Mouse (Mus musculus) midbrain, embryonic 15.5 days (tissue): Measurements from ENCODE around the gene Gpc2. TPM values are rescaled to one million over a fixed set of nuclear protein-coding genes. Genes with fewer than 3 reads are reported as not detected.

Source experiments
- ATAC-seq: fragments of 200-750 bp; cut with Nextera tagmentation; replicated peaks from 2 replicates; pipeline ENCODE4 v1.8.0; 2017; ENCODE audit warnings: moderate TSS enrichment
- H3K27ac ChIP-seq: fragments of 300-500 bp; sonication (generic); 2 replicates; pipeline ENCODE4 v1.5.1; 2015; ENCODE audit warnings: mild to moderate bottlenecking, inconsistent platforms
- H3K27me3 ChIP-seq: fragments of 300-500 bp; sonication (generic); replicated peaks from 2 replicates; pipeline ENCODE4 v1.6.1; 2015; ENCODE audit warnings: inconsistent platforms
- H3K36me3 ChIP-seq: fragments of 300-500 bp; sonication (generic); replicated peaks from 2 replicates; pipeline ENCODE4 v1.6.1; 2015; ENCODE audit warnings: inconsistent platforms
- H3K4me1 ChIP-seq: fragments of 300-500 bp; sonication (generic); 2 replicates; pipeline ENCODE4 v1.6.1; 2015; ENCODE audit warnings: inconsistent platforms
- H3K4me2 ChIP-seq: fragments of 300-500 bp; sonication (generic); 2 replicates; pipeline ENCODE4 v1.6.1; 2015; ENCODE audit warnings: inconsistent platforms, mild to moderate bottlenecking, moderate library complexity
- H3K4me3 ChIP-seq: fragments of 300-500 bp; sonication (generic); 2 replicates; pipeline ENCODE4 v1.5.1; 2015; ENCODE audit warnings: mild to moderate bottlenecking, inconsistent platforms
- H3K9ac ChIP-seq: fragments of 300-500 bp; sonication (generic); 2 replicates; pipeline ENCODE4 v1.6.1; 2015; ENCODE audit warnings: mild to moderate bottlenecking, inconsistent platforms
- H3K9me3 ChIP-seq: fragments of 300-500 bp; sonication (generic); 2 replicates; pipeline ENCODE4 v1.6.1; 2016; ENCODE audit warnings: inconsistent platforms
- WGBS: fragments of 180-500 bp; shearing (Covaris S2); methylation state at CpG from one replicate; pipeline ENCODE4 v1.1.7; 2015; ENCODE audit warnings: mixed read lengths; 5-methylcytosine and 5-hydroxymethylcytosine counted together
- polyA plus RNA-seq: library from polyadenylated mRNA; unstranded; fragments of >200 nt; fragmentation: Nextera tagmentation; extraction: Ambion mirVana; gene quantifications from 2 replicates; pipeline ENCODE4 v1.2.1, GENCODE M21; 2015

The Gpc2 gene
- polyA plus RNA-seq, 1 experiment from 2014 or later = 231 TPM

DNA sequence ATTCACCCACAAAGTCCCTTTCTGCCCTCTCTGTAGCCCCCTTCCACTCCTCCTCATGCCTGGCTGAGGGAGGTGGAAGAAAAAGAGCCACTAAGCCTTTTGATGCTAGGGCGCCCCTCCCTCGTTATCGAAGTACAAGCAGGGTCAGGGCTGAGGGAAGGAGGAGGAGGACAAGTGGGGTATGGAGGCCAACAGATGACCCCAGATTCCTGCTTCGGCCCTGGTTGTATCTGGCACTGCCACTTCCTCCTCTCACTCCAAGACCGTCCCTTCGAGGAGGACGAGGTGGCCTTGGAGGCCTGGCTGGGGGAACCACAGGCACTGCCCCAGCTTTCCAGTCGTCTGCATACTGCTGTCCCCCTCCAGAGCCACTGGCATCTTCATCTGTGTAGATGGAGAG is 5.6 kb downstream of the Gpc2 start:
- H3K4me2 ChIP-seq = no peak overlapping the region
- H3K27ac ChIP-seq = no peak overlapping the region
- H3K4me1 ChIP-seq = peaks cover 59% of the 10 kb centered on the region
- H3K4me3 ChIP-seq = no peak overlapping the region
- WGBS = 59% methylated on average over 8 of the region's 8 CpGs
- H3K27me3 ChIP-seq = no peaks in the 10 kb centered on the region
- peaks cover 3% of the 10 kb centered on the region; the same call in 1 of the 2 replicates for H3K36me3 ChIP-seq
- ATAC-seq = no peak
- H3K9ac ChIP-seq = no peak overlapping the region
- H3K9me3 ChIP-seq = no peaks in the 10 kb centered on the region

DNA sequence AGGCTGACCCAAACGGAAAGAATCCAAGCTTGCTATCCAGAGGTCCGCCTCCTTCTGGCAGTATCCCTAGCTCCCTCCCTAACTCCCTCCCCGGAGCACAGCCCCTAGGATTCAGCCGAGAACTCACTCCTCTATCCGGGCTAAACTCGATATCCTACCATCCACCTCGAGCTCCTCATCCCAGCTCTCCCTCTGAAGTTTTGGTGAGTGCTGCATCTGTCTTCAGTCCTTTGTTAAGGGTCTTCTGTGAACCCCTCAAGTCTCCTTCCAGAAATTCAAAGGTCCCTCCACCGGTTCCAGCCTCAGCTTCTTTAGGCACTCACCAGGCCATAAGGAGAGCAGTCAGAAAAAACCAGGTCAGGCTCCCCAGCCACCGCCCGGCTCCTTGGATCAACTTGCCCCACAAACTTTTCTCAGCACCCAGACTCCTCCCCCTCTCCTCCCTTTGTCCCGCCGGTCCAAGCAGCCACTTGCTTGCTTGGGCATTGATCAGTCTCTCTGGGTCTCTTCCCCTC is 7.3 kb downstream of the Gpc2 start, which contains the start of gene Gal3st4:
Gene Gal3st4, minus strand, starts transcription at position 432 of the 515 bp plus-strand sequence.
- Histone ChIP-seq H3K27me3 (no peaks in the 10 kb centered on the region), H3K27ac (no peak within 1 kb of the TSS), H3K9ac (no peak within 1 kb of the TSS), H3K9me3 (no peaks in the 10 kb centered on the region), H3K4me2 (peak within 1 kb of the TSS; percentile 22), H3K4me1 (peaks cover 43% of the 10 kb centered on the region), H3K4me3 (no peak within 1 kb of the TSS), H3K36me3 (peaks cover 3% of the 10 kb centered on the region; the same call in 1 of the 2 replicates)
- 3% methylated on average over 12 of the region's 12 CpGs for WGBS
- ATAC-seq = 0 out of 2 replicates have a peak, but pooled peaks have one; percentile 22

DNA sequence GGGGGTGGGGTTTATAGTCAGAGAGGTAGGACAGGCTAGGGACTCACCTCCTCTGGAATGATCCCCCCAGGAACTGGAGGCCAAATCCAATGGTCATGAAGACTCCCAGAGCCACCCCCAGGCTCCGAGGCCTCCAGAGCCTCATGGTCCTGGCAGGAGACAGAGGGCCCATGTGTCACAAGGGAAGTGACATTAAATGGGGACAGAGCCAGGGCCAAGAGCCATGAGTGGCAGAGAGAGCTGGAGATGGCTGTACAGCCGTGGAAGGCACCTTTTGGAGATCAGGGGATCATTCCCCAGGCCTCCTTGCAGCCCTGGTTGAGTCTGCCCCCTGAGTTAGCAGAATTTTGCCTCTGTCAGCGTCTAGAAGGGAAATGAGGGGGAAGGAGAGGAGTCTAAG is 8.6 kb downstream of the Gpc2 start:
- 45% methylated on average over 3 of the region's 3 CpGs for WGBS
- Histone ChIP-seq H3K27ac (no peak overlapping the region), H3K9ac (no peak overlapping the region), H3K4me1 (peaks cover 31% of the 10 kb centered on the region), H3K9me3 (no peaks in the 10 kb centered on the region), H3K36me3 (no peaks in the 10 kb centered on the region), H3K4me2 (no peak overlapping the region), H3K4me3 (no peak overlapping the region), H3K27me3 (no peaks in the 10 kb centered on the region)
- ATAC-seq = no peak

DNA sequence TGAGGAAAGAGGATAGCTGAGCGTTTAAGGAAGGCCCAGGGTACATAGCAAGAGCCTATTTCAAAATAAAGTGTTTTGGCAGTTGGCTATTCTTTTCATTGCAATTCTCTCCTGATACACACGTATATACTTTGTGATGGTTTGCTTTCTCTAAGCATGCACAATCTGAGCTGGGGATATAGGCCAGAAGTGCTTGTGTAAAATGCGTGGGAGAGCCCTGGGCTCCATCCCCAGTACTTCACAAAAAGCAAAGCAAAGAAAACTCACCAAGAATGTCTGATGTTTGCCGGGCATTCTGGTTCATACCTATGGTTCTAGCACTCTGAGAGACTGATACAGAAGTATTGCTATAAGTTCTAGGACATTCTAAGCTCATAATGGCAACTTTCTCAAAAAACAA is 10.8 kb downstream of the Gpc2 start:
- no peak overlapping the region for H3K4me3 ChIP-seq
- no peak overlapping the region for H3K4me2 ChIP-seq
- no peaks in the 10 kb centered on the region for H3K27me3 ChIP-seq
- no peaks in the 10 kb centered on the region for H3K36me3 ChIP-seq
- no peak for ATAC-seq
- 90% methylated on average over 4 of the region's 4 CpGs for WGBS
- no peak overlapping the region for H3K27ac ChIP-seq
- H3K9ac ChIP-seq = no peak overlapping the region
- peaks cover 24% of the 10 kb centered on the region for H3K4me1 ChIP-seq
- H3K9me3 ChIP-seq = no peaks in the 10 kb centered on the region

DNA sequence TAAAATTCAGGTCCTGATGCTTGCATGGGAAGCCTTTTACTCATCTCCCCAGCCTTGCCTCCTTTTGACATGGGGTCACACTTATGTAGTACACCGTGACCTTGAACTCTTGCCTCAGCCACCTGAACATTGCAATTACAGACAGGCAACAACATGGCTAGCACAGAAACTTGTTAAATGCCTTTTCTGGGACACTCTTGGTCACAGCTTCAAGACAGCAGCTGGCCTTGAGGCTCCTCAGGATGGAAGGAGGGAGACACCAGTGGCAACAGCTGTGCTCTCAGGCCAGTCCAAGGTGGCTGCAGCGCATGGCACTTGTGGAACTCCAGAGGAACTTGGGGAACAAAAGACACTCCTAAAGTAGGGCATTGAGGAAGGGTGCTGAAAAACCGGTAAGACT is 12.7 kb downstream of the Gpc2 start:
- peaks cover 24% of the 10 kb centered on the region for H3K4me1 ChIP-seq
- no peak overlapping the region for H3K9ac ChIP-seq
- no peak overlapping the region for H3K4me3 ChIP-seq
- H3K27ac ChIP-seq = no peak overlapping the region
- H3K36me3 ChIP-seq = no peaks in the 10 kb centered on the region
- H3K9me3 ChIP-seq = no peaks in the 10 kb centered on the region
- no peaks in the 10 kb centered on the region for H3K27me3 ChIP-seq
- 93% methylated on average over 3 of the region's 3 CpGs for WGBS
- ATAC-seq = no peak
- H3K4me2 ChIP-seq = no peak overlapping the region

DNA sequence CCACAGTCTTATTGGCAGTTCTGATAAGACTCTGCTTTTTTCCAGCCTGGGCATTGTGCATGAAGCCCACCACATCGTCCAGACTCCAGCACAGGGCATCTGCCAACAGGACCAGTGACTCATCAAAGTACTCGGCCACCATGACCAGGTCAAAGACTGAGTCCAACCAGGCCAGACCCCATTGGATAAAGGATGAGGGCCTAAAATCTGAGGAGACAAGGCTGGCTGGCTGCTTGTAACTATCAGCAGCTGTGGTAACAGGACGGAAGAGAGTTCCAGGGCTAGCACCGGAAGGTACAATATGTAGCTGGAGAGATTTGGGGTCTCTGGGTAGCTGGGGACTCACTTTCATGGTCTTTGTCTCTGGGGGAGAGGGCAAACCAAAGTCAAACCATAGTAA is 14.1 kb downstream of the Gpc2 start:
- no peak overlapping the region for H3K27ac ChIP-seq
- no peaks in the 10 kb centered on the region for H3K27me3 ChIP-seq
- H3K9ac ChIP-seq = no peak overlapping the region
- peaks cover 10% of the 10 kb centered on the region for H3K36me3 ChIP-seq
- H3K4me1 ChIP-seq = peaks cover 27% of the 10 kb centered on the region
- no peaks in the 10 kb centered on the region for H3K9me3 ChIP-seq
- no peak overlapping the region for H3K4me2 ChIP-seq
- H3K4me3 ChIP-seq = no peak overlapping the region
- 96% methylated on average over 4 of the region's 4 CpGs for WGBS
- ATAC-seq = no peak

DNA sequence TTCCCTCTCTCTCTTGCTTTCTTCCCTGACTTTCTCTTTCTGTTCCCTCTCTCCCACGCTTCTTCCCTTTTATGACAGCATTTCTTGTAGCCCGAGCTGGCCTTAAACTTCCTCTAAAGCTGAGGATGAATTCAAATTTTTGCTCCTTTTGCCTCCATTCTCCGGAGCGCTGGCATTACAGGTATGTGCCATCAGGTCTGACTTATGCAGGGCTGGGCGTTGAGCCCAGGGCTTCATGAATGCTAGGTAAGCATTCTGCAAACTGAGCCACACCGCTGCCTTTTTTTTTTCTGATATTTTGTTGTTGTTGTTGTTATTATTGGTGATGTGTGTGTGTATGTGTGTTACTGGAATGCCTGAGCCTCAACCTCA is 15.6 kb downstream of the Gpc2 start:
- ATAC-seq = no peak
- Histone ChIP-seq H3K27ac (peak overlapping the region; percentile 82), H3K9ac (peak overlapping the region; percentile 86), H3K4me2 (peak overlapping the region; percentile 67), H3K9me3 (no peaks in the 10 kb centered on the region), H3K4me3 (peak overlapping the region; percentile 82), H3K4me1 (peaks cover 27% of the 10 kb centered on the region), H3K27me3 (no peaks in the 10 kb centered on the region), H3K36me3 (peaks cover 15% of the 10 kb centered on the region)
- 18% methylated on average over 6 of the region's 6 CpGs for WGBS

DNA sequence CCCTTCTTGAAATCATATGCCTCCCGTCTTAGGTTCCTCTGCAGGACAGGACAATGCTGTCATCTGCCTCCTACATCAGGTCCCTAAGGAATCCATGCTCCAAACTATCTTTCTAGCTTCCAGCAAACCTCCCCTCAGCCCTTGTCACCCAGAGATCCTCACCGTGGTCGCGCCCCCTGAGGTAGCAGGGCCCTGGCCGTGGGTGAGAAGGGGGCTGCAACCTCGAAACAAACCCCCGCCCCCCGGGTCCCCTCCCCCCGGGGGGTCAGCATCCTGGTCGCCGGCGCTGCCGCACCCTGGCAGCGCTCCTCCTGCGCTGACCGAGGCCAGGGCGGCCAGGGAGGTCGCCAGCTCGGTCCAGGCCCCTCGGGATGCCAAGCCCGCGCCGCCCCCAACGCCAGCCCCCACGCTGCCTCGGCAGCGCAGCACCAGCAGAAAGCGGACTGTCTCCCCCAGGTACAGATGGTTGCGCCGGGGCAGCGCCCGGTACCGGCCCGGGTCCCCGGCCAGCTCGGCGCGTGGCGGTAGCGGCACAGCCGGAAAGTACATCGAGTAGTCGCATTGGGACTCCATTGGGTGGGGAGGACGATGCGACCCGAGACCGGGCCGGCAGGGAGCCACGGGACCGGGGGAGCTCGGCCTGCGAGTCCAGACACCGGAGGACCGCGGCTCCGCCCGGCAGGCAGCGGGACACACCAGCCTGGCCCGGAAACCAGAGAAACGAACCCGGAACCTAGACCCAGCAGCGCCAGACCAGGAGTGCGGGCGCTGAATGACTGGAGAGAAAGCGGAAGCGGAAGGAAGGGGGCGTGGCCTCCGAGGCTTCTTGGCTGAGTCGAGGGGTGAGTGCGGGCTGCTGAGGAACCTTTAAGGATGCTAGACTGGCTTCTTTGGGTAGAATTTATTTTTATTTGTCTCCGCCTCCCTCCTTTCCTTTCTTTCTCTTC is 16.3 kb downstream of the Gpc2 start, which contains the start of gene BC037034:
Gene BC037034, minus strand, starts transcription at position 774 of the 947 bp plus-strand sequence.
- WGBS = under 1% methylated on average over 61 of the region's 71 CpGs
- H3K4me2 ChIP-seq = peak within 1 kb of the TSS; percentile 67

DNA sequence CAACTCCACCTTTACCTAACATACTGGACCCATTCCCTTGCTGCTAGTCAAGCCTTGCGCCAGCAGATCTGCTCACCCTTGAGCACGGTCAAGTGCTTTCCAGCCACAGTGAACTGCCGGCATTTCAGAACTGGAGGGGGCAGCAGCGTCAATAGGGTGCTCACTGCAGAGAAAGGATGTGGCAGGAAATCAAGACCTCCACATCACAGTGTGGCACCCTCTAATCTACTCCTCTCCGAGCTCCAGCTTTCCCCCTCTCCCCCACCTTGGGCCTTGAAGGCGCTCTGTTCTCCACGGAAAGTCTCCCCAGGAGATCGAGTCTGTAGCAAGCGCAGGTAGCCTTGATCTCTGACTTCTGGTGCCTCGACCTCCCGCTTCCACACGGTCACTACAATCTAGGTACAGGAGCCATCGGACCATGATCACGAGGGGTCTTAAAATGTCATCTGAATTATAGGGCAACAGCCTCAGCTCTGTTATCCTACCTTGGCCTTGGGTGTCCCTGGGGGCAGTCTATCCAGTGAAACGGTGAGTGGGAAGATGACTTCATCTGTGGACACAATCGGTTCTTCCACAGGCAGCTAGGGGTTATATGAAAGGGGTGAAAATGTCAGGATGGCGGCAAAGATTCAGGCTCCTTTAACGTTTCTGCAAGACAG is 17.1 kb downstream of the Gpc2 start:
- 0 out of 2 replicates have a peak overlapping the region, but pooled peaks have one; percentile 14 for H3K27ac ChIP-seq
- H3K4me1 ChIP-seq = peaks cover 27% of the 10 kb centered on the region
- peak overlapping the region; percentile 86 for H3K9ac ChIP-seq
- H3K4me2 ChIP-seq = peak overlapping the region; percentile 67
- WGBS = 67% methylated on average over 18 of the region's 18 CpGs
- H3K27me3 ChIP-seq = no peaks in the 10 kb centered on the region
- peak overlapping the region; percentile 82 for H3K4me3 ChIP-seq
- no peaks in the 10 kb centered on the region for H3K9me3 ChIP-seq
- ATAC-seq = peak; percentile 3; the same call in 1 of the 2 replicates
- H3K36me3 ChIP-seq = peaks cover 21% of the 10 kb centered on the region

More for the DNA sequence above, 16.3 kb downstream of the Gpc2 start, which contains the start of gene BC037034:
- H3K9me3 ChIP-seq = no peaks in the 10 kb centered on the region
- H3K4me3 ChIP-seq = peak within 1 kb of the TSS; percentile 82
- H3K27me3 ChIP-seq = no peaks in the 10 kb centered on the region
- peak within 1 kb of the TSS; percentile 82 for H3K27ac ChIP-seq
- peaks cover 27% of the 10 kb centered on the region for H3K4me1 ChIP-seq
- H3K9ac ChIP-seq = peak within 1 kb of the TSS; percentile 86
- peaks cover 16% of the 10 kb centered on the region for H3K36me3 ChIP-seq
- ATAC-seq = peak; percentile 94

DNA sequence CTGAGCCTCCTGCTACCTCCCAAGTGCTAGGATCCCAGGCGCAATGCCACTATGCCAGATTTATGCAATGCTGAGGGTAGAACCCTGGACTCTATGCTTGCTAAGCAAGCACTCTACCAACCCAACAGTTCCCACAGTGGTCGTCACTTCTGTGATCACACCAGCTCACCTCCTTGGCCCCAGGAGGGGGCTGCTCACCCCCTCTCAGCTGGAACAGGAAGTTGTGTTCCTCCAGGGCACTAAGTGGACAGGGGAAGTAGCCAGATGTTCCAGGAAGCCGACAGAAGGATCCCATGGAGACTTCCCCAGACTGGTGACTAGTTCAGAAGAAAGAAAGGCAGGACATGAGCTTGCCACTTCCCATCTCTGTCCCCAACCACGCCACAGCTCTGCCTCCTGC is 17.8 kb downstream of the Gpc2 start:
- Histone ChIP-seq H3K9me3 (no peaks in the 10 kb centered on the region), H3K36me3 (peaks cover 21% of the 10 kb centered on the region), H3K9ac (no peak overlapping the region), H3K27ac (0 out of 2 replicates have a peak overlapping the region, but pooled peaks have one; percentile 14), H3K4me3 (no peak overlapping the region), H3K4me2 (peak overlapping the region; percentile 67), H3K27me3 (no peaks in the 10 kb centered on the region), H3K4me1 (peaks cover 27% of the 10 kb centered on the region)
- no peak for ATAC-seq
- 92% methylated on average over 4 of the region's 4 CpGs for WGBS

DNA sequence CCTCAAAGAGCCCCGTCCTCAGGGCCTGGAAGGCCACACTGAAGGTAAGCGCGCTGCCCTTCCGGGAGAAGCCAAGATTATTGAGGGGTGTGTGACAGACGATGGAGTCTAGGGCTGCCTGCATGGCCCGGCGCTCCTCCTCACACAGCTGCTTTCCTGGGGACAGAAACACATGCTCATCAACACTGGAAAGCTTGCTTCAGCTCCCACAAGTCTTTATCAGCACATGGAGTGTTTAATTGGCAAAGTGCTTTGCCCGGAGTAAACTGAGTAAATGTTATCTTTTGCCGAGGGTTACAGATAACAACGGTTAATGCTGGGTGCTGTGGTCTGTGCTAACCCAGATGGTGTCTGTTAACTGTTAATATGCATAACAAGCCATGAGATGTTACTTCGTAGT is 19.0 kb downstream of the Gpc2 start:
- no peaks in the 10 kb centered on the region for H3K9me3 ChIP-seq
- H3K4me3 ChIP-seq = no peak overlapping the region
- peaks cover 21% of the 10 kb centered on the region for H3K36me3 ChIP-seq
- no peak overlapping the region for H3K9ac ChIP-seq
- peaks cover 36% of the 10 kb centered on the region for H3K4me1 ChIP-seq
- ATAC-seq = no peak
- WGBS = 92% methylated on average over 11 of the region's 11 CpGs
- no peak overlapping the region for H3K4me2 ChIP-seq
- no peaks in the 10 kb centered on the region for H3K27me3 ChIP-seq
- no peak overlapping the region for H3K27ac ChIP-seq

DNA sequence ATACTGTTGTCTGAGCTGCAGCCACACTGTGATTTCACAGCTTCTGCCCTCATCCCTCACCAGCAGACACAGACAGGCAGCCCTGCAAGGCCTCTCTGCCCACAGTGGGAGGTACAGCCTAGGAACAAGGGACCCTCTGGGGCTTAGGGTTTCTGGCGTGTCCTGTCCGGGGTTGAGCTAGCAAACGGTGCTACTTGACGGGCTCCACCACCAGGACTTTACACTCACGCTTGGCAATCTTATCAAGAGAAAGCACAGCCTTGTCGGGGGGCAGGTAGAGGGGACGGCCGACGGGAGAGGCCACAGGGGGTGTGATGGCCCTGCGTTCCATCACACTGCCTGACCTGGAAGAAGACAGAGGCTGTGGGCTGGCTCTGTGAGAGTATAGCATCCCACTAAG is 19.8 kb downstream of the Gpc2 start:
- WGBS = 91% methylated on average over 10 of the region's 10 CpGs
- H3K36me3 ChIP-seq = peaks cover 21% of the 10 kb centered on the region
- no peak overlapping the region for H3K4me2 ChIP-seq
- H3K27ac ChIP-seq = no peak overlapping the region
- no peak for ATAC-seq
- H3K27me3 ChIP-seq = no peaks in the 10 kb centered on the region
- peaks cover 34% of the 10 kb centered on the region for H3K4me1 ChIP-seq
- no peaks in the 10 kb centered on the region for H3K9me3 ChIP-seq
- H3K9ac ChIP-seq = no peak overlapping the region
- H3K4me3 ChIP-seq = no peak overlapping the region
